Mouse (Mus musculus) intestine, embryonic 16.5 days (tissue): ENCODE data around the gene Secisbp2l. TPM values are rescaled to one million over a fixed set of nuclear protein-coding genes. Genes with fewer than 3 reads are reported as not detected.

Source experiments
- ATAC-seq: fragments of 200-750 bp; cut with Nextera tagmentation; 2 replicates; pipeline ENCODE4 v1.8.0; 2017; ENCODE audit warnings: moderate TSS enrichment, moderate library complexity
- H3K27ac ChIP-seq: fragments of 300-500 bp; sonication (generic); 2 replicates; pipeline ENCODE4 v1.5.1; 2014; ENCODE audit warnings: mild to moderate bottlenecking, low read length
- H3K27me3 ChIP-seq: fragments of 300-500 bp; sonication (generic); replicated peaks from 2 replicates; pipeline ENCODE4 v1.6.1; 2014; ENCODE audit warnings: low read length, control low read depth, mixed read lengths; ENCODE audit not compliant: control insufficient read depth, insufficient read depth
- H3K36me3 ChIP-seq: fragments of 300-500 bp; sonication (generic); 2 replicates; pipeline ENCODE4 v1.6.1; 2014; ENCODE audit warnings: low read length, control low read depth; ENCODE audit not compliant: control insufficient read depth, insufficient read depth
- H3K4me1 ChIP-seq: fragments of 300-500 bp; sonication (generic); 2 replicates; pipeline ENCODE4 v1.6.1; 2014; ENCODE audit warnings: low read length, control low read depth, mixed read lengths; ENCODE audit not compliant: control insufficient read depth, insufficient read depth
- H3K4me2 ChIP-seq: fragments of 300-500 bp; sonication (generic); 2 replicates; pipeline ENCODE4 v1.6.1; 2014; ENCODE audit warnings: low read depth, low read length, control low read depth
- H3K4me3 ChIP-seq: fragments of 300-500 bp; sonication (generic); 2 replicates; pipeline ENCODE4 v1.5.1; 2014; ENCODE audit warnings: mild to moderate bottlenecking, low read length
- H3K9ac ChIP-seq: fragments of 300-500 bp; sonication (generic); 2 replicates; pipeline ENCODE4 v1.6.1; 2014; ENCODE audit warnings: low read depth, low read length
- H3K9me3 ChIP-seq: fragments of 300-500 bp; sonication (generic); 2 replicates; pipeline ENCODE4 v1.6.1; 2016; ENCODE audit warnings: low read length, control low read depth; ENCODE audit not compliant: control insufficient read depth
- WGBS: fragments of 180-500 bp; shearing (Covaris S2); extraction: QIAGEN DNeasy Blood & Tissue Kit; methylation state at CpG from one replicate; pipeline ENCODE4 v1.1.7; 2014; 5-methylcytosine and 5-hydroxymethylcytosine counted together
- polyA plus RNA-seq: library from polyadenylated mRNA; unstranded; fragments of >200 nt; fragmentation: Nextera tagmentation; extraction: Ambion mirVana; gene quantifications from 2 replicates; pipeline ENCODE4 v1.2.1, GENCODE M21; 2015

Gene Secisbp2l
- polyA plus RNA-seq, 1 experiment from 2014 or later: 11.9 TPM

DNA sequence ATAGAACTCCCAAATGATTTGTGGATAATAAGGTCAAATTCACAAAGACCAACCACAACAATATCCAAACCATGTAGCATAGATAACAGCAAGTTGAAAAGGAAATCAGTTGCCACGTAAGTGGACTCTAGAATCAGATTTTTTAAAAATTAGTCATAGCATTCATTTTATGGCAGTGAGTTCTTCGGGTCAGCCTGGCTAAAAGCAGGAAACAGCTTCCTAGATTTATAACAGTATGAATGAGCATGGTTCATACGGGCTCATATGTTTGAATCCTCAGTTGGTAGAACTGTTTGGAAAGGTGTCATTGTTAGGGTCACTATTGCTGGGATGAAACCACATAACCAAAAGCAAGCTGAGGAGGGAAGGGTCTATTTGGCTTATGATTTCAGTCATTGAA lies 6.1 kb upstream of the Secisbp2l start:
- WGBS: 41% methylated on average over 3 of the region's 3 CpGs
- Histone ChIP-seq H3K9ac (no peak overlapping the region), H3K4me2 (no peak overlapping the region), H3K27me3 (no peaks in the 10 kb centered on the region), H3K27ac (no peak overlapping the region), H3K4me3 (no peak overlapping the region), H3K4me1 (0 out of 2 replicates have a peak, but pooled peaks cover 2% of the 10 kb centered on the region), H3K9me3 (no peaks in the 10 kb centered on the region), H3K36me3 (no peaks in the 10 kb centered on the region)
- peak; percentile 64 for ATAC-seq

DNA sequence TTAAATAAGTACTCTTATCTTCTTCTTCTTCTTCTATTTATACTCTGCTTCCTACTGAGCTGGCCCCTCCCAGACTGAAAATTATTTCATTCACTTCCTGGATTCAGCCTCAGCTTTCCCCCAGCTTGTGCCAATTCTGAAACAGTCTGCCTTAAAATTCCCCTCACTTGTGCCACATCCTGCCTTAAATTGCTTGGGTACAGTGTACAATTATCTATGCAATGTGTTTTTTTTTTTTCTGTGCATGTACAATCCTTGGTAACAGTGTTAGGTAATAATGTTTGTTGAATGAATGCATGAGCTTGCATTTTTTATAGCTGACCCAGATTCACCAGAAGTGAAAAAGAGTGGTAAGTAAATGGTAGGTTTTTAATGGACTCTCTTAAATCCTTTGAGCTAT lies 5.7 kb upstream of the Secisbp2l start:
- no peak for ATAC-seq
- Histone ChIP-seq H3K27me3 (no peaks in the 10 kb centered on the region), H3K27ac (no peak overlapping the region), H3K36me3 (no peaks in the 10 kb centered on the region), H3K4me2 (no peak overlapping the region), H3K4me3 (no peak overlapping the region), H3K9me3 (no peaks in the 10 kb centered on the region), H3K4me1 (0 out of 2 replicates have a peak, but pooled peaks cover 2% of the 10 kb centered on the region), H3K9ac (no peak overlapping the region)

DNA sequence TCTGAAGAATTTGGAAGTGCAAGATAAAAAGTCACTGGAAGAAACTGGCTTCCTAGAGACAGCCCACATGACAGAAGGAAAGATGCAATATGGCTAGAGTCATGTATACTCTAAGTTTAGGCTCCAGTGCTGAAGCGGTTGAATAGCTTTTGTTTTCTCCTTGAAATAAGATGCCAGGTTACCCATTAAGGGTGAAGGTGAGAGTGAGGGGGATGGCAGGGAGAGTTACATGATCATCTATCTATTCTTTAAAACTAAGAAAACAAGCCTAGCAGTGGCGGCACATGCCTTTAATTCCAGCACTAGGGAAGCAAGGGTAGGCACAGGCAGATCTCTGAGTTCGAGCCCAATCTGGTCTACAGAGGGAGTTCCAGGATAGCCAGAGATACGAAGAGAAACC lies 2.4 kb upstream of the Secisbp2l start:
- no peak overlapping the region for H3K27ac ChIP-seq
- 56% methylated on average over 4 of the region's 4 CpGs for WGBS
- H3K4me3 ChIP-seq: no peak overlapping the region
- H3K9ac ChIP-seq: no peak overlapping the region
- H3K27me3 ChIP-seq: no peaks in the 10 kb centered on the region
- no peak for ATAC-seq
- no peaks in the 10 kb centered on the region for H3K9me3 ChIP-seq
- peaks cover 10% of the 10 kb centered on the region for H3K4me1 ChIP-seq
- no peaks in the 10 kb centered on the region for H3K36me3 ChIP-seq
- no peak overlapping the region for H3K4me2 ChIP-seq

- no peak overlapping the region for H3K4me3 ChIP-seq
- H3K4me1 ChIP-seq: peaks cover 10% of the 10 kb centered on the region
- H3K4me2 ChIP-seq: no peak overlapping the region
- H3K27me3 ChIP-seq: no peaks in the 10 kb centered on the region
- H3K9me3 ChIP-seq: no peaks in the 10 kb centered on the region
- 73% methylated on average over 4 of the region's 4 CpGs for WGBS
- no peak overlapping the region for H3K27ac ChIP-seq
- H3K36me3 ChIP-seq: no peaks in the 10 kb centered on the region
- ATAC-seq: no peak
- H3K9ac ChIP-seq: no peak overlapping the region
Observed at GRCm38 (mm10) chr2:125784392-125784791, 1.7 kb upstream of the Secisbp2l start.

GRCm38 (mm10) chr2:125783868-125784267 lies 1.2 kb upstream of the Secisbp2l start:
- whole genome bisulfite sequencing: 56% methylated on average over 4 of the region's 4 CpGs
- Histone ChIP-seq H3K27ac (no peak overlapping the region), H3K27me3 (no peaks in the 10 kb centered on the region), H3K4me1 (peaks cover 7% of the 10 kb centered on the region), H3K36me3 (no peaks in the 10 kb centered on the region), H3K9ac (no peak overlapping the region), H3K4me3 (no peak overlapping the region), H3K4me2 (no peak overlapping the region), H3K9me3 (no peaks in the 10 kb centered on the region)
- no peak for ATAC-seq

GRCm38 (mm10) chr2:125781978-125782718 lies 522 bp downstream of the Secisbp2l start:
- peak; percentile 18 for ATAC-seq
- H3K4me3 ChIP-seq: peak overlapping the region; percentile 84
- no peaks in the 10 kb centered on the region for H3K27me3 ChIP-seq
- peak overlapping the region; percentile 92 for H3K9ac ChIP-seq
- H3K4me1 ChIP-seq: peaks cover 7% of the 10 kb centered on the region
- peak overlapping the region; percentile 57 for H3K4me2 ChIP-seq
- peak overlapping the region; percentile 86 for H3K27ac ChIP-seq
- H3K36me3 ChIP-seq: no peaks in the 10 kb centered on the region
- WGBS: 2% methylated on average over 44 of the region's 44 CpGs
- H3K9me3 ChIP-seq: no peaks in the 10 kb centered on the region

GRCm38 (mm10) chr2:125781006-125781405 lies 1.7 kb downstream of the Secisbp2l start:
- H3K4me3 ChIP-seq: 0 out of 2 replicates have a peak overlapping the region, but pooled peaks have one; percentile 7
- no peak overlapping the region for H3K27ac ChIP-seq
- H3K9ac ChIP-seq: no peak overlapping the region
- no peak for ATAC-seq
- no peaks in the 10 kb centered on the region for H3K27me3 ChIP-seq
- H3K9me3 ChIP-seq: no peaks in the 10 kb centered on the region
- no peaks in the 10 kb centered on the region for H3K36me3 ChIP-seq
- peak overlapping the region; percentile 57 for H3K4me2 ChIP-seq
- WGBS: 57% methylated on average over 2 of the region's 2 CpGs
- H3K4me1 ChIP-seq: peaks cover 7% of the 10 kb centered on the region

- no peak overlapping the region for H3K4me2 ChIP-seq
- H3K4me1 ChIP-seq: peaks cover 7% of the 10 kb centered on the region
- no peaks in the 10 kb centered on the region for H3K36me3 ChIP-seq
- H3K27ac ChIP-seq: no peak overlapping the region
- H3K9ac ChIP-seq: no peak overlapping the region
- 92% methylated on average over 12 of the region's 12 CpGs for WGBS
- H3K4me3 ChIP-seq: no peak overlapping the region
- no peaks in the 10 kb centered on the region for H3K9me3 ChIP-seq
- ATAC-seq: no peak
- no peaks in the 10 kb centered on the region for H3K27me3 ChIP-seq
Observed at GRCm38 (mm10) chr2:125778380-125778779, 4.3 kb downstream of the Secisbp2l start.

- H3K4me3 ChIP-seq: no peak overlapping the region
- WGBS: 91% methylated on average over 3 of the region's 3 CpGs
- H3K36me3 ChIP-seq: no peaks in the 10 kb centered on the region
- H3K9ac ChIP-seq: no peak overlapping the region
- H3K27me3 ChIP-seq: no peaks in the 10 kb centered on the region
- no peak overlapping the region for H3K27ac ChIP-seq
- no peak overlapping the region for H3K4me2 ChIP-seq
- ATAC-seq: no peak
- H3K4me1 ChIP-seq: peaks cover 7% of the 10 kb centered on the region
- no peaks in the 10 kb centered on the region for H3K9me3 ChIP-seq
Observed at GRCm38 (mm10) chr2:125777018-125777417, 5.7 kb downstream of the Secisbp2l start.

GRCm38 (mm10) chr2:125775661-125776060 lies 7.0 kb downstream of the Secisbp2l start:
- no peaks in the 10 kb centered on the region for H3K9me3 ChIP-seq
- no peaks in the 10 kb centered on the region for H3K36me3 ChIP-seq
- H3K27ac ChIP-seq: no peak overlapping the region
- H3K4me3 ChIP-seq: no peak overlapping the region
- WGBS: 91% methylated on average over 7 of the region's 7 CpGs
- no peak overlapping the region for H3K4me2 ChIP-seq
- H3K4me1 ChIP-seq: no peaks in the 10 kb centered on the region; the same call in 1 of the 2 replicates
- no peak for ATAC-seq
- no peak overlapping the region for H3K9ac ChIP-seq
- H3K27me3 ChIP-seq: no peaks in the 10 kb centered on the region
